Mouse (Mus musculus) stomach, postnatal 0 days (tissue): Measurements from ENCODE around the gene Iqch. TPM values are rescaled to one million over a fixed set of nuclear protein-coding genes. Genes with fewer than 3 reads are reported as not detected.

ENCODE experiments used
- ATAC-seq: fragments of 200-750 bp; cut with Nextera tagmentation; 2 replicates; pipeline ENCODE4 v1.8.0; 2017; ENCODE audit not compliant: low FRiP score, low TSS enrichment
- DNase-seq: peaks from one replicate; pipeline ENCODE4 v3.0.0-alpha.2; 2016; ENCODE audit warnings: low spot score
- H3K27ac ChIP-seq: fragments of 300-500 bp; sonication (generic); replicated peaks from 2 replicates; pipeline ENCODE4 v1.5.1; 2014; ENCODE audit warnings: mild to moderate bottlenecking, control low read depth
- H3K27me3 ChIP-seq: fragments of 300-500 bp; sonication (generic); 2 replicates; pipeline ENCODE4 v1.6.1; 2014; ENCODE audit warnings: low read length; ENCODE audit not compliant: control insufficient read depth, insufficient read depth
- H3K36me3 ChIP-seq: fragments of 300-500 bp; sonication (generic); 2 replicates; pipeline ENCODE4 v1.6.1; 2014; ENCODE audit warnings: low read length, mixed read lengths; ENCODE audit not compliant: control insufficient read depth, insufficient read depth
- H3K4me1 ChIP-seq: fragments of 300-500 bp; sonication (generic); replicated peaks from 2 replicates; pipeline ENCODE4 v1.6.1; 2014; ENCODE audit warnings: antibody characterized with exemption; ENCODE audit not compliant: control insufficient read depth, insufficient read depth
- H3K4me2 ChIP-seq: fragments of 300-500 bp; sonication (generic); replicated peaks from 2 replicates; pipeline ENCODE4 v1.6.1; 2014; ENCODE audit warnings: low read depth, mild to moderate bottlenecking, control low read depth, moderate library complexity
- H3K4me3 ChIP-seq: fragments of 300-500 bp; sonication (generic); 2 replicates; pipeline ENCODE4 v1.5.1; 2014; ENCODE audit warnings: low read depth, low read length, control low read depth
- H3K9ac ChIP-seq: fragments of 300-500 bp; sonication (generic); 2 replicates; pipeline ENCODE4 v1.6.1; 2014; ENCODE audit warnings: mild to moderate bottlenecking, low read length, control low read depth, mixed read lengths
- H3K9me3 ChIP-seq: fragments of 300-500 bp; sonication (generic); 2 replicates; pipeline ENCODE4 v1.6.1; 2016; ENCODE audit warnings: low read length; ENCODE audit not compliant: control insufficient read depth
- CTCF ChIP-seq: IDR thresholded peaks from 2 replicates; pipeline ENCODE4 v1.5.1; 2016; ENCODE audit warnings: antibody characterized with exemption, low read depth, mild to moderate bottlenecking, moderate library complexity
- EP300 ChIP-seq: optimal IDR thresholded peaks from 2 replicates; pipeline ENCODE3; 2016; ENCODE audit warnings: antibody characterized with exemption
- WGBS: fragments of 180-500 bp; shearing (Covaris S2); extraction: QIAGEN DNeasy Blood & Tissue Kit; methylation state at CpG from one replicate; pipeline ENCODE4 v1.1.7; 2014; 5-methylcytosine and 5-hydroxymethylcytosine counted together
- polyA plus RNA-seq: library from polyadenylated mRNA; unstranded; fragments of >200 nt; fragmentation: Nextera tagmentation; extraction: Ambion mirVana; gene quantifications from 2 replicates; pipeline ENCODE4 v1.2.1, GENCODE M21; 2015

Gene Iqch
- polyA plus RNA-seq, 1 experiment from 2014 or later: not detected

DNA sequence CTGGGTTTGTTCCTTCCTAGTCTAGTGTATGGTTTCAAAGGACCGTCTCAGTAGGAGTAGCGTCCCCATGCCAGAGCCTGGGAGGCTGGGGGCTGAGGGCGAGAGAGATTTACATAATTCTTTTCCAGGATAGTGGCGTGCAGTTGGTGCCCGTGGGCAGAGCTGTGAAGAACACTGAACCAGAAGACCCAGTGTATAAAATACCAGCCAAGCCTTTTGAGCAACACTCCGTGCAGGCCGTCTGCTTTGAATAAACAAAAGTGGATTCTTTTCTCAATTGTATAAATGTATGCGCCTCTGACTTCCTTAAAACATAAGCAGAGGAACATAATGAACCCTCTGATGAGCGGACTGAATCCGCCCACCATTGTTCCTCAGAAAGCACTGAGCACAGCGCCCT, 30.6 kb upstream of the Iqch start:
- no peak for DNase-seq
- Histone ChIP-seq H3K9me3 (no peaks in the 10 kb centered on the region), H3K27ac (no peak overlapping the region), H3K27me3 (no peaks in the 10 kb centered on the region), H3K36me3 (peaks cover 2% of the 10 kb centered on the region; the same call in 1 of the 2 replicates), H3K4me1 (no peaks in the 10 kb centered on the region), H3K4me2 (no peak overlapping the region; the same call in 1 of the 2 replicates), H3K4me3 (no peak overlapping the region), H3K9ac (no peak overlapping the region)
- 28% methylated on average over 11 of the region's 11 CpGs for WGBS
- no peak for ATAC-seq
- peak; percentile 36; the same call in 1 of the 2 replicates for TF ChIP-seq CTCF
- no peak for TF ChIP-seq EP300

DNA sequence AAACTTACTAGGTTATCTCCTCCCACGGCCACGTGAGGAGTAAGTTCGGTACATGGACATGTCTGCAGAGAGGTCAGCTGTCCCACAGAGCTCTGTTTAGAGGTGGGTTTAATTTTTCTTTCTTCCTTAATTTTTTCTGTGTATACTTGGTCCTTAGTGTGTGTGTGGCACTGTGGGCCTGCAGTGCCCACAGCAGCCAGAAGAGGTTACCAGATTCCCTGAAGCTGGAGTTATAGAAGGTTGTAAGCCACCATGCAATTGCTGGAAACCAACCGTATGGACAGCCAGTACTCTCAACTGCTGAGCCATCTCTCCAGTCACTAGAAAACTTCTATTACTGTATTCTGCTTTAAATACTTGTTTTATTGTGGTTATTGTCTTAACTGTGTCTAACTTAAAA, 29.8 kb upstream of the Iqch start:
- H3K4me1 ChIP-seq: no peaks in the 10 kb centered on the region
- peaks cover 2% of the 10 kb centered on the region; the same call in 1 of the 2 replicates for H3K36me3 ChIP-seq
- TF ChIP-seq CTCF (peak; percentile 47), EP300 (no peak)
- no peak for ATAC-seq
- no peaks in the 10 kb centered on the region for H3K27me3 ChIP-seq
- 91% methylated on average over 4 of the region's 4 CpGs for WGBS
- no peak overlapping the region for H3K4me2 ChIP-seq
- DNase-seq: no peak
- no peak overlapping the region for H3K9ac ChIP-seq
- no peak overlapping the region for H3K27ac ChIP-seq
- no peaks in the 10 kb centered on the region for H3K9me3 ChIP-seq
- H3K4me3 ChIP-seq: no peak overlapping the region

DNA sequence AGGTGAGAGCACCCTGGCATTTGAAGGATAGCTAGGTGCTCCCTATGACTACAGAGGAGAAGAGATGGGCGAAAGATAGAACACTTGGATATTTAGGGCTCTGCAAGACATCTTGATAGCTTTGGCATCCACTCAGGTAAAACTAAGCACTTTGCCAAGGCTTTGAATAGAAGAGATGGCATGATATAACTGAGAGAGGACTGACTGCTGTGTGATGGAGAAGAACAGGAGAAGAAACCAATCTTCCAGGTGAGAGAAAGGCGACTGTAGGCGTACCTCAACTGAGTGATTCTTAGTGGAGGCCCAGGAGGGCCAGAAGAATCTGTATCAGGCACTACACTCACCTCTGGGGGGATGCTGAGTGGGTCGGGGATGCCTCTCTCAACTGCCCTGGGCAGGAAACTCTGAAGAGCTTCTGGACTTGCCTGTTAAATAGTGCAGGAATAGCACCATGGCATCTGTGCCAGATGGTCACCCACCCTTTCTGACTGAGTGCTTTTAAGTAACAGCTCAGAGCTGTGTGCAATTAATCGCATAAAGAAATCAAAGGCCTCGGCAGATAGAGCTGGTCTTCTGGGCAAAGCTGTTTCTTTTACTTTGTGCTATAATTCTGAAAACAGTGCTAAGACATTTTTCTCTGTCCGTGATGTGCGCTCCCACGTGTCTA, 22.9 kb upstream of the Iqch start:
- Histone ChIP-seq H3K9me3 (no peaks in the 10 kb centered on the region), H3K27ac (no peak overlapping the region), H3K4me2 (no peak overlapping the region), H3K4me1 (no peaks in the 10 kb centered on the region), H3K4me3 (no peak overlapping the region), H3K36me3 (peaks cover 6% of the 10 kb centered on the region), H3K27me3 (no peaks in the 10 kb centered on the region), H3K9ac (no peak overlapping the region)
- WGBS: 89% methylated on average over 9 of the region's 9 CpGs
- DNase-seq: no peak
- TF ChIP-seq EP300 (no peak), CTCF (no peak)
- no peak for ATAC-seq

DNA sequence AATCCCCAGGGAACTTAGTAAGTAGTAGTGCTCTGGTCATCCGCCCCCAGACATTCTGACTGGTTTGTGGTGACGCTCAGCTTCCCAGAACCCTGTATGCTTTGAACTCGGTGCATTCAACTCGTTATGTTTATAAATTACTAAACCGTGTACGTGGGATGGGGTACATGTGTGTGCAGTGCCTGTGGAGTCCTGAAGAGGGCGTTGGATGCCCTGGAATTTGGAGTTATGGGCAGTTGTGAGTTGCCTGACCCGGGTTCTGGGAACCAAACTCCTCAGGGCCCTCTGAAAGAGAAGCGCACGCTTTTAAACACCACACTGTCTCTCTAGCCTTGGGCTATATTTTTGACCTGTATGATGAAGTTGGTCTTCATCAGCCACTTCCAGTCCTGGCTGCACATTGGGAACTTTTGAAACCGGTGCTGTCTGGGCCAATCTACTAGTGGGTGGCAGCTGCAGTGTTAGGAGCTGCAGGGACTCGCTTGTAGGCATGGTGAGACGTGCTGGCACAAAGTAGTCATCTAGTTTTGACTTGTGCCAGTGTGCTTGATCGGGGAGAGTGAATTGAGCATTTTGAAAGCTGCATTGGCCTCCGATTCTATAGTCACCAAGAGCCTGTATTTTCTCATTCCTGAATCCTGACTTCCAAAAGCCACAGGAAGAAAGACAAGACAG, 21.7 kb upstream of the Iqch start:
- 81% methylated on average over 15 of the region's 15 CpGs for WGBS
- DNase-seq (no peak), ATAC-seq (no peak)
- Histone ChIP-seq H3K9me3 (no peaks in the 10 kb centered on the region), H3K4me2 (no peak overlapping the region), H3K27ac (no peak overlapping the region), H3K4me3 (no peak overlapping the region), H3K36me3 (peaks cover 9% of the 10 kb centered on the region), H3K4me1 (no peaks in the 10 kb centered on the region), H3K27me3 (no peaks in the 10 kb centered on the region), H3K9ac (no peak overlapping the region)
- TF ChIP-seq CTCF (peak; percentile 24), EP300 (no peak)

DNA sequence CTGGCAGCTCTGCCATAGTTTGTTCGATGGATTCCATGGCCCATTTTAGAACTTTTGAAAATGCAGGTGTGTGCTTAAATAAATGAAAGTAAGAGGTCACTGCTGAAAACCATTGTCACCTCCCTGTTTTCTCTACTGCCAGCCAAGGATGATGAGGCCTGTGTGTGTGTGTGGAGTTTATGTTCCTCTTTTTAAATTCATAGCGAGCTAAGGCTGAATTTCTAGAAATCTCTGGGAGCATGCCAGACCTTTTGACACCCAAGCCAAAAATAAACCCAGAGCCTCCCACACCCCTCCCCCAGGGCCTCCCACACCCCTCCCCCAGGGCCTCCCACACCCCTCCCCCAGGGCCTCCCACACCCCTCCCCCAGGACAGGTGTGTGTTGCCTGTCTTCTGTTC, 15.7 kb upstream of the Iqch start:
- DNase-seq (no peak), ATAC-seq (no peak)
- no peak for TF ChIP-seq EP300
- no peak for TF ChIP-seq CTCF
- Histone ChIP-seq H3K9ac (no peak overlapping the region), H3K27ac (no peak overlapping the region), H3K9me3 (no peaks in the 10 kb centered on the region), H3K4me1 (0 out of 2 replicates have a peak, but pooled peaks cover 3% of the 10 kb centered on the region), H3K4me2 (no peak overlapping the region), H3K27me3 (no peaks in the 10 kb centered on the region), H3K4me3 (no peak overlapping the region), H3K36me3 (peaks cover 7% of the 10 kb centered on the region)
- WGBS: 68% methylated on average over 2 of the region's 2 CpGs
